Mouse (Mus musculus): ENCODE measurements around the gene Cdc42ep2. TPM values are rescaled to one million over a fixed set of nuclear protein-coding genes. Genes with fewer than 3 reads are reported as not detected.
A peak's percentile ranks its signal among the peaks of the same experiment; 100 is the strongest.

Cdc42ep2 gene
- polyA plus RNA-seq, 1 experiment, result 24.1 TPM

DNA sequence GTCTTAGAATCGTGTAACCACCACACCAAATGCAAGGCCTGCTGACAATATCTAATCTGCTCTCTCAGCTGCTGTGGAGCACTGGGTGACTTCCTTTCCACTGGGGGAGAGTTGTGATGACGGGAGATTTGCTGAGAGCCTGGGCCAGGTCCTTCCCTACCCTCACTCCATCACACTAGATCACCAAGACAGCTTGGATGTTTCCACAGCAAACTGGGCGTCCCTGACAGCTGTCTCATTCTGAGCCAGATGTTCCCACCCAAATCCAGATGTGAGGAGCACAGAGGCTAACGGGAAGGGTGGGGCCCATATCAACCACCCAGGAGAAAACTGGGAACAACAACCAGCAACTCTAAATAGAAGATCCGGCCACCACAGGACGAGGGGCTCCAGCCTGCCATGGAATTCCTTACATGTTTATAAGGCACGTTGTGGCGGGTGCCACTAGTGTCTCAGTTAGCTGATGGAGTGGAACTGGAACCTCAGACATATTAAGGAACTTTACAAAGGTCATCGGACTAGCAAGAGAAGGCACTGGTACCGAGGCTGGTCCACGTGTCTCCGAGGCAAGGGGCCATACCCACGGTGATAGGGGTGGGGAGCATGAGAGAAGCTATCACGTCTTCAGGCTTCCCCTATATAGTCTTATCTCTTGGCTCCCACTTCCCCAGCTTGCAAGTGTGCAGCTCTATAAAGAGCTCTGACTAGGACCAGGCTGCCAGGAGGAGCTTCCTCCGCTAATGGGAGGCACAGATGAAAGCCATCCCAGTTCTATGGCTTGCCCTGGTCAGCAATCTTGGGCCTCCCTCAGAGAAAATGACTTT lies 2.3 kb downstream of the Cdc42ep2 start:
- WGBS, result 30% methylated on average over 15 of the region's 15 CpGs
- H3K4me1 ChIP-seq (ENCODE audit: control insufficient read depth, insufficient read depth, low read length), result peaks cover 8% of the 10 kb centered on the region
- TF ChIP-seq POLR2A (IDR thresholded peaks at IDR 0.05; ENCODE audit: borderline replicate concordance, extremely low read depth, low read depth, low read length) (no peak), CTCF (IDR thresholded peaks at IDR 0.05; ENCODE audit: insufficient read depth, low read length) (no peak)
- no peak for DNase-seq
- peak overlapping the region; percentile 45 for H3K4me3 ChIP-seq (replicated peaks; ENCODE audit: extremely low read depth, low read depth, low read length)

DNA sequence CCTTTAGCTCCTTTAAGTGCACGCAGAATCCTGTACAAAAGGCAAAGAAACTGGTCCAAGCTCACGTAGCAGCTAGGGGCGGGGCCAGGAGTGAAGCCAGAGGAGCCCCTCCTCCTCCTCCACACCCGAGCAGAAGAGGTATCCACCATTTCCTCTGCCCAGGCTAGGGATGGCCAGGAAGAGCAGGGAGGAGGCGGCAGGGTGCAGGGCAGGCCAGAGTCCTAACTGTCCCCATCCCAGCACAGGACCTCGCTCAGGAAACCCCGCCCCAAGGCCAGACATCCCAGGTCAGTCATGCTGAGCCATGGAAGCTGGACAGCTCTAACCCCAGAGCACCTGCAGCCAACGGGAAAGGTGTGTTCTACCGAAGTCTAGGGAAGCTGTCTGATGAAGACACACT lies 2.9 kb downstream of the Cdc42ep2 start:
- DNase-seq, result no peak
- Histone ChIP-seq H3K4me1 (ENCODE audit: control insufficient read depth, insufficient read depth, low read length) (peaks cover 8% of the 10 kb centered on the region), H3K4me3 (replicated peaks; ENCODE audit: extremely low read depth, low read depth, low read length) (peak overlapping the region; percentile 19)
- no peak for TF ChIP-seq POLR2A (IDR thresholded peaks at IDR 0.05; ENCODE audit: borderline replicate concordance, extremely low read depth, low read depth, low read length)
- TF ChIP-seq CTCF (IDR thresholded peaks at IDR 0.05; ENCODE audit: insufficient read depth, low read length), result no peak
- 16% methylated on average over 9 of the region's 9 CpGs for WGBS

DNA sequence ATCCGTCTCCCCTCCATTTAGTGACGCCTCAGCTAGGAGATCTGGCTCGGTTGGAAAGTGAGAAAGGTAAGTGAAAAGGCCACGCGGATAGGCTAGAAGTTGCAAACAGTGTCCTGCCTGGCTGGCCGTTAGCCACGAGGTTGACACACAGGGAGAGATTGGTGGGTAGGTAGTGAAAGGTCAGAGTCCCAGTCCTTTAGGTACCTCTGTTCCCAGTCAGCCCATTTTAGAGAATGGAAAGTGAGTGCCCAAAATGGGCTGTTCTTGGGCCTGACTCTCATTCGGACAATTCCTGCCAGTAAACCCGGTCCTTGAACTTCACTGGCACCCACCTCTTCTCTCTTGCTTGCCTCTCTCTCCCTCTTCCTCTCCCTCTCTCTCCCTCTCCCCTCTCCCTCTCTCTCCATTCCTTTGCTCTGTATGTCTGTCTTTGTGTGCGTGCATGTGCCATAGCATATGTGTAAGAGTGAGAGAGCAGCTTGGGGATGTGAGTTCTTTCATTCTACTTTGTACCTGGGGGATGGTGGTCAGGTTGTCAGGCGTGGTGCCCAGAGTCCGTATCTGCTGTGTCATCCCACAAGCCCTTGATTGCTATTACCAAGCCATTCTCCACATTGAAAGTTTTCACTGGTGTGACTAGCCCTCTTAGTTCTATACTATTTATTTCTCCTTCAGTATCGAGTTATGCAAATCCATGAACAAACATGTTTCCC lies 11.5 kb downstream of the Cdc42ep2 start, which contains the start of gene Dpf2:
Gene Dpf2 (minus strand): TSS at position 4 of the 713 bp plus-strand sequence.
- TF ChIP-seq POLR2A (IDR thresholded peaks at IDR 0.05; ENCODE audit: borderline replicate concordance, extremely low read depth, low read depth, low read length), result no peak
- no peak for TF ChIP-seq CTCF (IDR thresholded peaks at IDR 0.05; ENCODE audit: insufficient read depth, low read length)
- H3K4me3 ChIP-seq (replicated peaks; ENCODE audit: extremely low read depth, low read depth, low read length), result peak within 1 kb of the TSS; percentile 91
- no peak for DNase-seq
- 15% methylated on average over 13 of the region's 13 CpGs for WGBS
- peaks cover 12% of the 10 kb centered on the region for H3K4me1 ChIP-seq (ENCODE audit: control insufficient read depth, insufficient read depth, low read length)

DNA sequence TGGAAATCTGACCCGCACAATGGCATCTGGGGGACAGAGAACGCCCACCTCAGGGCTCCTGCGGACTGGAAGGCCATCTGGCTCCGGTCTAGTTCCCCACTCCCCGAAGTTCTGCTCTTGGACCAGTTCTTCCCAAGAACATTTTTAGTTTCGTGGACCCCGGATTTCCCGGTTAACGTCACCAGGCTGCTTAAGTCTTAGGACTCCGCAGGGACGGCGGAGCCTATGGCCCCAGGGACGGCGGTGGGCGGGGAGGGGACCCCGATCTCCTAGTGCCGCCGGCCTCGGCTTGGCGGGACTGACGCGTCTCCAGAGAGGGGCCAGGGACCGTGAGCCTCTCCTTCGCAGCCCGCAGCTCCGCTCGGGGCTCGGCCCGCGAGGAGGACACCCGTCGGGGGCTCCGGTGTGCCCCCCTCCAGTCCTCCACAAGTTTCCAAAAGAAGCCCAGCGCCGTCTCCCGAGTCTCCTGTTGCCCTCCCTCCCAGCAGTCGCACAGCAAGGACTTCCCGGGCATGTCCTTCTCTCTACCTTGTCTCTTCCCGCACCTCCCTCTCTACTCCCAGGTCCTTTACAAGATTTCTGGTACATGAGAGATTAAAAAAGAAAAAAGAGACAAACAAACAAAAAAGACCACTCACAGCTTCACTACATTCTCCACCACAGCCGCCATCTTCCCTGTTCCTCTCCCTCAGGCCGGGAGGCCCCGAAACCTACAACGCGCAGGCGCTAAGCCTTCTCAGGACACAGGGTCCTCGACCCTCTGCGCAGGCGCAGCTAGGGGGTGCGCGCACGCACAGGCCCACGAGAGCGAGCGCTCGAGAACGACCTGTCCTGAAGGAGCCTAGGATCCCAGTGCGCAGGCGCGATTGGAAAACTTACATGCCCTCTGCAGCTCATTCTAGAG lies 12.3 kb downstream of the Cdc42ep2 start:
- under 1% methylated on average over 59 of the region's 59 CpGs for WGBS
- peak; percentile 95 for DNase-seq
- Histone ChIP-seq H3K4me1 (ENCODE audit: control insufficient read depth, insufficient read depth, low read length) (peaks cover 12% of the 10 kb centered on the region), H3K4me3 (replicated peaks; ENCODE audit: extremely low read depth, low read depth, low read length) (peak overlapping the region; percentile 91)
- TF ChIP-seq CTCF (IDR thresholded peaks at IDR 0.05; ENCODE audit: insufficient read depth, low read length) (no peak), POLR2A (IDR thresholded peaks at IDR 0.05; ENCODE audit: borderline replicate concordance, extremely low read depth, low read depth, low read length) (peak; percentile 98; the same call in 1 of the 2 replicates)

DNA sequence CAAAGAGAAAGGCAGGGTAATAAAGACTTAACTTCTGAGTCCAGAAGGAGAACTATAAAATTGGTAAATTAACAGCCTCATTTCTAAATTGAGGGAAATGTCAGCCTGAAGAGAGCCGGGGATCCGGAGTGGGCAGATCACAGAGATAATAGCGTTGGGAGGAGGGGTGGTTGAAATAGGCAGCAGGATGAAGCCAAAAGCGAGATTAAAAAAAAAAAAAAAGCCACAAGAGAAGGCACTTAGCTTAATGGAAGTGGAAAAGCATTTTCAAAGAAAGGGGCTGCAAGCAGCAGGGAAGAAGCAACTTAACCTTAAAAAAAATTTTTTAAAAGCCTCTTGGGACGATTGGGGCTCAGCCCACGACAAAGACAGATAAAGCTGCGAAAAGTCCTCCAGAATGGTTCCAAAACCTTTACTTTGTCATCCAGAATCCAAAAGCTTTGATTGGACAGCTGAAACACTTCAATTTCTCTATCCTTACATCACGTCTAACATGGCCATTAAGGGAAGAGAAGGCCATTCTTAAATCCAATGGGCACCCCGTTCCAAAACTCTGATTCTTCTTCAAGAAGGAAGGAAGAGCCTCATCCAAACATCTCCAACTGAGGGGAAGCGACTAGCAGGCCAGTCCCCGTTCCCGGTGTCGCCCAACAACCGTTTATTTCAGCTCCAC lies 13.1 kb downstream of the Cdc42ep2 start:
- under 1% methylated on average over 14 of the region's 14 CpGs for WGBS
- H3K4me1 ChIP-seq (ENCODE audit: control insufficient read depth, insufficient read depth, low read length), result peaks cover 12% of the 10 kb centered on the region
- no peak for DNase-seq
- TF ChIP-seq POLR2A (IDR thresholded peaks at IDR 0.05; ENCODE audit: borderline replicate concordance, extremely low read depth, low read depth, low read length) (peak; percentile 42; the same call in 1 of the 2 replicates), CTCF (IDR thresholded peaks at IDR 0.05; ENCODE audit: insufficient read depth, low read length) (no peak)
- H3K4me3 ChIP-seq (replicated peaks; ENCODE audit: extremely low read depth, low read depth, low read length), result peak overlapping the region; percentile 91

DNA sequence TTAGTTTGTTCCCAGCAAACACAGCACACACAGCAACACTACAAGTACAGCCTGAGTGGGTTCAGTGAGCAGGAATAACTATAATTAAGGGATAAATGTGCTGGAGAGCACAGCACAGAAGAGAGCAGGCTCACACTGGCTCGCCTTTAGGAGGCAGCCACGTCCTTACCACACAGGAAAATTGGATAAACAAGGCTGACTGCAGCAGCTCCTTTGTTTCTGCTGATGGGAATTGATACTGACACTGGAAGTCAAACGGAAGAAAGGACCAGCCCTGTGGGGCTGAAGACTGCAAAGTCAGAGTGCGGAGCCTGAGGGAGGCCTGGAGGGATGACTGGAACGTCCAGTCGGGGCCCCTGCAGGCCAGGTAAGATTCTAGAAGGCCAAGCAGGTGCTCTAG lies 14.4 kb downstream of the Cdc42ep2 start:
- WGBS, result 28% methylated on average over 6 of the region's 6 CpGs
- peaks cover 12% of the 10 kb centered on the region for H3K4me1 ChIP-seq (ENCODE audit: control insufficient read depth, insufficient read depth, low read length)
- no peak for DNase-seq
- H3K4me3 ChIP-seq (replicated peaks; ENCODE audit: extremely low read depth, low read depth, low read length), result peak overlapping the region; percentile 45
- TF ChIP-seq CTCF (IDR thresholded peaks at IDR 0.05; ENCODE audit: insufficient read depth, low read length) (peak; percentile 37; the same call in 1 of the 2 replicates), POLR2A (IDR thresholded peaks at IDR 0.05; ENCODE audit: borderline replicate concordance, extremely low read depth, low read depth, low read length) (no peak)

DNA sequence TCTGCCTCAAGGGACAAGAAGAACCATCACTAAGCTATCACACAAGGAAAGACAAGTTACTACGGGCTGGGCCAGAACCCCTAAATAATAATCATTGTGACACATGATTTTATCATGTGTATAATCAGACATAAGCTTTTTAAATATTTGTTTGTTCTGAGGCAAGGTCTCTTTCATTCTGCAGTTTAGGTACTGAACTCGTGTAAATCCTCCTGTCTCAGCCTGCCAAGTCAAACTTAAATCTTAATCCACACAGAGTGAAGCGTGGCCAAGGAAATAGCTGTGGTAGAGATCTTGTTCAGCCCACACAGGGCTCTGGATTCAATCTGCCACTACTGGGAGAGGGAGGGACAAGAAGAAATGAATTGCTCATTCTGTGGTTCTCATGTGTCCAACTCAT lies 17.3 kb downstream of the Cdc42ep2 start:
- WGBS, result 62% methylated on average over 3 of the region's 3 CpGs
- no peak for DNase-seq
- TF ChIP-seq CTCF (IDR thresholded peaks at IDR 0.05; ENCODE audit: insufficient read depth, low read length) (no peak), POLR2A (IDR thresholded peaks at IDR 0.05; ENCODE audit: borderline replicate concordance, extremely low read depth, low read depth, low read length) (no peak)
- Histone ChIP-seq H3K4me3 (replicated peaks; ENCODE audit: extremely low read depth, low read depth, low read length) (no peak overlapping the region), H3K4me1 (ENCODE audit: control insufficient read depth, insufficient read depth, low read length) (peaks cover 12% of the 10 kb centered on the region)

DNA sequence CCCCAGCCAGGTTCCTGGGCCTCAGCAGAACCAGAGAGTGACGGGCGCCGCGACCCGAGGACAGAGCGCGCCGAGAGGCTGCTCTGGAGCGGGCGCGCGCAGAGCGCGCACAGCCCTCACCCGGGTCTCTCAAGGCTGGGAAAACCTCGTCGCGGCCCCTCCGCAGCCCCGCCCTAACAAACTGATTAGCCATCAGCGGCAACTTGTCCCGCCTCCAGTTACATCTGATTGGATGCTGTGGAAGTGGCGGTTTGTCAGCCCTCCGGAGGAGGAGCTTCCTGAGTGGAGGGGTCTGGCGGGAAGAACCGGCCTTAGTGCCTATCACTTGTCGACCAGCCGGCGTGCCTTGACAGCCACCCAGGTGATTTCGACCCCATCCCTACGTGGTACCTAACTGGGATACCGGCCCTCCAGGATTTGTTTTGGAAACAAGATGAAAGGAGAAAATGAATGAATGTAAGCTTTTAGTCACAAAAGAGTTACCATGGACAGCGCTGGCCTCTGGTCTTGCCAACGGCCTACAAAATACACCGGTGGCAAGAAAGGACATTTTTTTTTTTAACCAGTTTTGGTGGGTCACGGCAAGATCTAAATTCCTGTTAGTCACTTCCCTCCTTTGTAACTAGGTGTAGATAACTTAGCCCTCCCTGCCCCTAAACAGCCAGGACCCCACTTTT lies 30.5 kb downstream of the Cdc42ep2 start, which contains the start of gene Tigd3:
Gene Tigd3 (minus strand): TSS at position 148 of the 677 bp plus-strand sequence.
- DNase-seq, result peak; percentile 93
- H3K4me3 ChIP-seq (replicated peaks; ENCODE audit: extremely low read depth, low read depth, low read length), result peak within 1 kb of the TSS; percentile 68
- no peaks in the 10 kb centered on the region; the same call in 1 of the 2 replicates for H3K4me1 ChIP-seq (ENCODE audit: control insufficient read depth, insufficient read depth, low read length)
- 0 out of 2 replicates have a peak, but pooled peaks have one; percentile 17 for TF ChIP-seq POLR2A (IDR thresholded peaks at IDR 0.05; ENCODE audit: borderline replicate concordance, extremely low read depth, low read depth, low read length)
- TF ChIP-seq CTCF (IDR thresholded peaks at IDR 0.05; ENCODE audit: insufficient read depth, low read length), result no peak
- WGBS, result 2% methylated on average over 36 of the region's 36 CpGs

Measured in lung, adult 2 months (tissue).